Mouse (Mus musculus): ENCODE data around the gene Dusp12.

DNA sequence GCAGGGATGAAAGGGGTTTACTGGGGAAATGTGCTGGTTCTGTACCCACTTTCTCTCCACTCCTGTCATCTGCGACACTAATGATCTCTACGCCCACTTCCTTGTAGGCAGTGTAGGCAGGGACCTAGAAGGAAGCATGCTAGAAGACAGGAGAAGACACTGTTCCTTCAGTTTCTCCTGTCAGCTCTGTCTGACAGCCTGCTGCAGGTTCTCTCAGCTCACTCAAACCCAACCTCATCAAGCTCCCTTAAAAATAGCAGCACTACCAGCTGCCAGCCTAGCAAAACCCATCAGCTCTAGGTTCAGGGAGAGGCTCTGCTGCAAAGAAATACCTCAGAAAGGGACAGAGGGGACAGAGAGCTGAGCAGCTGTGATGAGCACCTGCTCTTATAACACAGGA lies 35.3 kb downstream of the Dusp12 start:
- no peak for TF ChIP-seq POLR2A (IDR thresholded peaks at IDR 0.05; ENCODE audit: control insufficient read depth, extremely low read depth, insufficient read depth, low read length, poor library complexity)
- no peak for TF ChIP-seq CTCF (IDR thresholded peaks at IDR 0.05; ENCODE audit: borderline replicate concordance, control insufficient read depth, extremely low read depth, insufficient read depth, low read length, poor library complexity)
